Mouse (Mus musculus): ENCODE data around the gene Iqsec1. TPM values are rescaled to one million over a fixed set of nuclear protein-coding genes. Genes with fewer than 3 reads are reported as not detected.

Iqsec1 gene
- total RNA-seq, 2 experiments from 2014 or later: 108 to 109 TPM

DNA sequence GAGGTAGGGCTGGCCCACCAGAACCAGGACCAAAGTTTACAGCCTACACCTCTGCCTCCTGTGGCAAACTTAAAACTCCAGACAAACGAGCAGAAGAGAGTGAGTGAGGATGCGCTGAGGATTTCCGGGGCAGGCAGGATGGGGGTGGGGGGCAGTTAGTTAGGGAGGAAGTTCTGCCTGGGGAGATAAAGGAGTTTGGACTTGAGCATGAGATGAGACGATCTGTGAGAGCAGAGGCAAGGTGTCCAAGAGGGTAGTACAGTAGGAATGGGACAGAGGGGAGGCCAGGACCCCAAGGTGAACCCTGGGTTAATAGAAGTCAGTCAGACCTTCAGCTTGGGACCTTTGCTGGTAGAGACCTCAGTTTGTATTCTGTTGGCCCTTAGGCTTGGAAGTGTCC lies 370.2 kb downstream of the Iqsec1 start:
- no peak for DNase-seq
- intact Hi-C loops (cut with DNase I): no loop called here

DNA sequence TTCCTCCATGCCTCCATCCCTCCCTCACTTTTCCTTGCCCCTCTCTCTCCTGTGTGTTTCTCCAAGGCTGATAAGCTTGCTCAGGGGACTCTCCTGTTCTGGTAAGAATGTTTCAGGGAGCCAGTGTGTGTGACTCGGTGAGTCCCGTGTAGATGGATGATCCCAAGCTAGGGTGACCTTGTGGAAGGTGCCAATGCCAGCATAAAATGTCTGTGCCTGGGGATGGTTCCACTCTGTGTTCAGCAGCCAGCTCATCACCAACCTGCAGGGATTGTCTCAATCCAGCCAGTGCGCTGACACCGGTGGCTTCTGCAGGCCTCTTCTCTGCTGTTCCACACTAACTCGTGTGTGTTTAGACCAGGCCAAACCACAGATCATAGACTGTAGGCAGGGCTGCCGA lies 372.0 kb downstream of the Iqsec1 start:
- DNase-seq: no peak
- intact Hi-C loops (cut with DNase I): no loop called here

DNA sequence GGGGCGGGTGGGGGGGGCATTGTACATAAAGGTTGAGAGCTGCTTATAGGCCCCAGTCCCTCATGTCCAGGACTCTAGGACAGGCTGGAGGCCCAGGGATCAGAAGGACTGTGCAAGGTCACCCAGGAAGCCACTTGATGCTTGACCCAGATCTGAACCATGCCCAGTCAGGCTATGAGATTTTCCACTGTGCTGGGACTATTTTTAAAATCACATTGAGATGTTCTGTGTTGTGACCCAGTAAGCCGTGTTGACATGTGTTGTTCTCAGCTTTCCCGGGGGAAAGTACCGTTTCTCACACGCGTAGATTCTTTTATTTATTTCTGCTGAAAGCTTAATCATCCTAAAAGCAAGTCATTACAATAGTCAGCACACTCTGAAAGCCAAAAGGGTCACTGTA lies 372.5 kb downstream of the Iqsec1 start:
- peak in 1 of 2 experiments; percentile 34 for DNase-seq
- intact Hi-C loops (cut with DNase I): no loop called here

DNA sequence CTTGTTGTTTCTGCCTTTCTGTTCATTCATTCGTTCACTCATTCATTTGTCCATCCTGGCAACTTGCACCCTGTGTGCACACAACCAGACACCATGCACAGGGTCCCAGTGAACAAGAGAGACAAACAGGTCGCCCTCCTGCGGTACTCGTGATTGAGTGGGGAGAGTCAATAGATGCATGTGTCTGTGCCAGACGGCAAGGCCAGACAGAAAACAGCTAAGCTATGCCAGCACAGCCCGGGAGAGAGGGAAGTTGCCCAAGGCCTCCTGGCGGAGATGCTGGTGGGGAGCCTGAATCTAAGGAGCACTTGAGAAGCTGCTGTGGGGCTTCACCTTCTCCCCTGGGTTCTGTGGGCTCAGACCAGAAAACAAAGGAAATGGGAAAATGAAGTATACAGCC lies 373.1 kb downstream of the Iqsec1 start:
- peak in 1 of 2 experiments; percentile 28 for DNase-seq
- intact Hi-C loops (cut with DNase I): no loop called here

DNA sequence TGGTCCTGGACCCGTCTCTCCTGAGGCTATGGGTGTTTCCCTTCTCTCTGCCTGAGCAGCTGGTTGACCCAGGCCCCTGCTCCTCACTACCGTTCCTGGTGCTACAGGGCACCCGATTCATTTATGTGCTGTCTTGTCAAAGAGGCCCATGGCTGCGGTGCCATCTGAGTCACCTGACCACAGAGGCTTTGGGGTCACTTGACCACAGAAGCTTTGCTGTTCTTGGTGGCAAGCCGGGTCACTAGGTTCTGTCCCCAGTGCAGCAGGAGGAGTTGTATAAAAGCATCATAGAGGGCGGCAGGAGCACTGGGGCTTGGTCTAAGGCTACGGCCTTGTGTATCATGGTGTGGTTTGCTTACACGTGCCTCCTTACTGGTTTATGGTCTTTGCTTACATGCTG lies 375.2 kb downstream of the Iqsec1 start:
- DNase-seq: no peak
- intact Hi-C loops (cut with DNase I): no loop called here

DNA sequence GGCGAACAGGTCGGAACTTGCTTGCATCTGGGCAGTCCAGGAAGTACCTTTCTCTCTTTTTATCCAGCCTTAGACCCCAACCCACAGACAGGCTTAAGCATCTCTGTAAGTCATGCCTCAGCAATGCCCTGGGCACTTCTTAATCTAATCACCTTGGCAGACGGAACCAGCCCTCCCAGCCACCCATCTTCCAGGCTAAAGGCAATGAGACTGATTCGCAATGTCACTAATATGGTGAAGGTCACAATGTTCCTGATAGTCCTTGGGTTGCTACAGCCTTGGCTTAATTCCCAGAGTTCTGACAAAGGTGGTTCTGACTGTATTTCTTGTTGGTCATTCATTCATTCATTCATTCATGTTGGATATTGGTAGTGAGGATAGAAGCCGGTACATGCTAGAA lies 378.2 kb downstream of the Iqsec1 start:
- intact Hi-C loops (cut with DNase I): no loop called here
- DNase-seq: no peak

DNA sequence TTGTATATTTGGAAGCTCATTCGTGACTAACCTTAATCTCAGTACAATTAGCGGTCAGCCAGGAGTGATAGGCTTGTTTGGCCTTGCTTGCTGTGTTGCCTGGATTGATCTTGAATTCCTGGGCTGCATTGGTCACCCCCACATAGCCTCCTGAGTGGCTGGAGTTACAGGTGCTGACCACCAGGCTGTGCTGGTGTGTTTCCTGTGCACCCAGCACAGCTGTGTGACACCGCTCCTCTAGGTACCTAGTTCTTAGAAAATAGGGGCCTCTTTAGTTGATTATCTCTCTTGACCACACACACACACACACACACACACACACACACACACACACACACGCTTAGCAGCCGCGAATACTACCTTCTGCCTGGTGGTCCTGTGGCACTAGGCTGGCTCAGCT lies 380.3 kb downstream of the Iqsec1 start:
- intact Hi-C loops (cut with DNase I): loop anchor here (2.0 to 5.0 kb wide), 2 partner anchors 23 to 44 kb away; no protein-coding TSS in a partner anchor
- peak; percentile 42 to 66 for DNase-seq

DNA sequence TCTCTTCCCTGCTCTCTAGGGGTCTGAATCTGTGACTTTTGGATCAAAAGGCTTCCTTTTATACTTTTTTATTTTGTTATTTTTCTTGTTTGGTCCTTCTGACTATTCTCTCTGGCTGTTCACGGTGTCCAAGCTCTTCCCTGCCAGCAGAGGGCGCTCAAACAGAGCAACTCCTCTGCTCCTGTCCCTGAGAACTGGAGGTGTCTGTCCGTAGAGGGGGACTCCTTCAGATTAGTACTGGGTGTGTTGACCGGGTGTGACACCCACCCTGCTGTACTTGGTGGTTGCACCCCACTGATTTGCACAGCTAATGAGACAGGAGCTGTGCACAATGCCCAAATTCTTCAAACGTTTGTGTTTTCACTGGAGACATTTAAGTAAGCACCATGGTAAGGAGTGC lies 381.3 kb downstream of the Iqsec1 start:
- intact Hi-C loops (cut with DNase I): loop anchor here (2.0 to 5.0 kb wide), 2 partner anchors 45 to 122 kb away; no protein-coding TSS in a partner anchor

DNA sequence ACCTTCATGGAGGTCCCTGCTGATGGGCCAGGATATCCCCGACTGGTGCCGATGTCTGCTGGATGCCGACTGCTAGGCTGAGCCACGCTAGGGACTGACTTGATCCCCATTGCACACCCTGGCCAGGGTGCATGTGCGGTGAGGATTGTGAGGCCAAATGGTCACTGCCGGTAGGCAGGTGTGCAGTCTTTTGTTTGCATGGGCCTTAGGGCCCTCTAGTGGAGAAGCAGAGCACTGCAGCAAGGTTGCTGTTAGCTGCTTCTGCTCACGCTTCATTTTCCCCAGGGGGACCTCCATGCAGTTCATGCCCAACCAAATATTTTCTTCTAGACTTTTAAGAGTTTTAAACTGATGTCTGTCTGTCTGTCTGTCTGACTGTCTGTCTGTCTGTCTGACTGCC lies 381.9 kb downstream of the Iqsec1 start:
- intact Hi-C loops (cut with DNase I): loop anchor here (2.0 to 5.0 kb wide), 2 partner anchors 46 to 122 kb away; no protein-coding TSS in a partner anchor

More for the DNA sequence above, 381.3 kb downstream of the Iqsec1 start:
- DNase-seq: peak; percentile 81 to 84

More for the DNA sequence above, 381.9 kb downstream of the Iqsec1 start:
- DNase-seq: peak; percentile 67 to 75

Small RNA genes within 50 kb of the gene (microRNA-seq; reads per million reads assigned to microRNA genes)
- 0 reads per million in 2 experiments for gene Gm24816

Other genes starting within 250 kb of the Iqsec1 start
- 1 to 10 TPM; 4.5 to 6.0 TPM for gene Nup210, start 128.1 kb upstream of the Iqsec1 start, total RNA-seq (2021)
- 10 to 100 TPM; 11.5 to 11.8 TPM for gene Hdac11, start 168.0 kb upstream of the Iqsec1 start, total RNA-seq (2021)
- gene Fbln2, start 223.8 kb upstream of the Iqsec1 start, total RNA-seq (2021): 100 to 1,000 TPM; 112 to 127 TPM